Mouse (Mus musculus): ENCODE data around the gene Ralgps2.

Ralgps2 gene

DNA sequence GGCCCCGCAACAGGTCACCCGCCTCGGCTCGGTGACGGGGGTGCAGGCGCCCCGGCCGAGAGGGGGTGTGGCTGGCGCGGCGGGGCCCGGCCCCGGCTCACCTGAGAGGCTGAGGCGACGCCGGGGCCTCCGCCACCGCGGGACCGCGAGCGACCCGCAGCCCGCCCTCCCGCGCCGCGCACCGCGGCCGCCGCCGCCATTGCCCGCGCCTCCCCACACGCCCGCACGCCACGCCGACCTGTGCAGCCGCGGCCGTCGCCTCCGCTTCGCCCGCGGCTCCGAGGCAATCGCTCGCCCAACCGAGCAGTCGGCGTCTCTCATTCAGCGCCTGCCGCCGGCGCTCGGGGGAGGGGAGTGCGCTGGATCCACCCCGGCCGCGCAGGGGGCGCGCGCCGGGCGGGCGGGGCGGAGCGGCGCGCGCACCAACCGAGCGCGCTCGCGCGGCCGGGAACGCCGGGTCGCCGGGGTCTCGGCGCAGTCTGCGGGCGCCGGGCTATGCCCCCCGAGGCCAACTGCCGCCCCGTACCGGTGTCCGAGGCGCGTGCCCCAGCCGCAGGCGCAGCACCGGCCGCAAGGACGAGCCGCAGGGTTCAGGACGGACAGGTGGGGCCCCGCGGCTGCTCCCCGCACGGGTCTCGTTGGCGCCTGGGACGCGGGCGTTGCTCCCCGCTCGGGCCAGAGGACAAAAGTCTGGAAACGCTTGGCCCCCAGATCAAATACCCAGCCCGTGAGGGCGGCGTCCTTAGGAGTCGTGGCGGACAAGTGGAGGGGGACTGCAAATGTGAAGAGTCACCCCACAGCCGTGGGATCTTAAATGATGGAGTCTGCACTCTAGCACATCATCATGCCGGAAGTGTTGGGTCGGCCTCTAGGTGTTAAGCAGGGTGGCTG is at the start of gene Ralgps2:
TSS of gene Ralgps2 (minus strand) at position 376 of the 891 bp plus-strand sequence.
- DNase-seq (ENCODE audit: low read depth, low spot score): peak; percentile 52

DNA sequence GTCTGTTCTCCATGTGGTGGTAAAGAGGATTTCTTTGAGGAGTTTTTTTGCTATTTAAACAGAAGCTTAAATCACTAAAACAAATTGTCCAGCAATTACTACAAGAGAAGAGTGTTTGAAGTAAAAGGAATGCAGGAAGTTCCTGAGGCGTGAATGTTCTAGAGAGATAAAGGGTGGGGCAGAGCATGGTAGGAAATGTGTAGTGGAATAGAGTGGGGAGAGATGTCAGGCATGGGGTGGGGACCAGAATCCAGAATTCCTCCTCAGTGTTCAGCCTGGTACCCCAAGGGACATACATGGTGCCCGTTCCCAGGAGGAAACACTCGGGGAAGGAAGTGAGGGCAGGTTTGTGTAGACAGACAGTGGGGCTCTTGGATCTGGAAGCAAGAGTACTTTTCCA is 48.1 kb upstream of the Ralgps2 start:
- no peak for DNase-seq (ENCODE audit: low read depth, low spot score)

DNA sequence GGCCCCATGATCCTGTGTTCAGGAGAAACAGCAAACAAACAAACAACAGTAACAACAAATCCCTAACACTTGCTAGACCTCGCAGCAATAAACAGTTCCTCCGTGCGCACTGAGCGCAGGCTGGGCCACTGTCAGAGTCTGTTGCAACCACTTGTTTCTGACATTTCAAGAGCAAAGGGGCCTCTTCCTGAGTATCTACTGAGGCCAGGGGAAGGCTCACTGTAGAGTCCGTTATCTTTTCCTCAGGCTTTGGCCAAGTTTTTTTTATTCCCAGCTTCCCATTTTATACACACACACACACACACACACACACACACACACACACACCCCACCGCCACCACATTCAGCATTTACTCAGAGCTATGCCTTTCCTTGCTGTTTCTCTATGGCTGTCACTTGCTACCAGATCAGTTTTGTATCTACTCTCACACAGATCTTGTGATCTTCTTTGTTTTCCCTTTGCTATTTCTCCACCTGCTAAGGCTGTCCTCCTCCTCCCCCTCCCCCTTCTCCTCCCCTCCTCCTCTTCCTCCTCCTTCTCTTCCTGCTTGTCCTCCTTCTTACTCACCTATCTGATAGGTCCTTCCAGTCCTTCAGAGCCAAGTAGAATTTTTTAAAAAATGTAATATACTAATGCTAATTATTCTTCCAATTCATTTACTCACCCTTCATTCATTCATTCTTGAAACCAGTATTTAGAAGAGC is 47.4 kb upstream of the Ralgps2 start:
- no peak for DNase-seq (ENCODE audit: low read depth, low spot score)

DNA sequence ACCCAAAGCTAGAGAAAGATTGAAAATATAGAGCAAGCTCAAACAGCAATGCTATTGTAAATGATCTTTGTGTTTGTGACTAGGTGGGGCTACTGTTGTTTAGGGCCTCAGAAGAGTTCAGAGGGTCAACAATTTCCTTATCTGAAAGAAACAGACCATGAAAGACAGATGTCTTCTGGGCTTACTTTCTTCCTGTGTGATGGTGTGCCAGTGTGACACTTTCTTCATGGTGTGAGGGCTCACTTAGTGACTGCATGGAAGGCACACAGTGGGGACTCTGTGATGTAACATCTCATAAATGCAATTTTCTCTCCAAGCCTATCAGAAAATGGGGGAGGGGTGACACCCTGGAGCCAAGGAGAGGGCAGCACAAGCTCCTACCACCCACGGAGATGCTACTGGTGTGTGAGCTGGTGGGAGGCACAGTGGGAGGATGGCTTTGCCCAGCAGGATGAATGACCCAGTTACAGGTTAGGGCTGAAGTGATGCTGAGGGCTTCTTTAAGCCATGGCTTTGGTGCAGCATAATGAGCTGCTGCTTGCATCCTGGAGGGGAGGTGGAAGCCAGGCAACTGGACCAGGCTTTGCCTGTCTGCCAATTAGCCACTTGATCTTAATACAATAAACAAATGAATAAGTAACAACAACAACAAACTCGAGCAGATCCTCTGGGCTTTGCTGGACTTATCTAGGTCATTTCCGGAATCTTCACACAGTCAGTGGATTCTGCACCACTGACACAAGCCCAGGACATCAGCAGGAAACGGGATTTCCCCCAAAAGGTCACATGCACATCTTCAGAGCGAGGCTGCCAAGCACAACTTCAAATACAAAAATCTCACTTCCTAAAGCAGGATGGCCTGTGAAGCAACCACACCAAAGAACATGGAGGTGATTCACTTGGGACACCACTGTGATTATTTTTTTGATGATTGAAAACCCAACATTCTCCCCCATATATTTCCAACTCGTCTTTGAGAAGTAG is 46.5 kb upstream of the Ralgps2 start:
- DNase-seq (ENCODE audit: low read depth, low spot score): no peak

DNA sequence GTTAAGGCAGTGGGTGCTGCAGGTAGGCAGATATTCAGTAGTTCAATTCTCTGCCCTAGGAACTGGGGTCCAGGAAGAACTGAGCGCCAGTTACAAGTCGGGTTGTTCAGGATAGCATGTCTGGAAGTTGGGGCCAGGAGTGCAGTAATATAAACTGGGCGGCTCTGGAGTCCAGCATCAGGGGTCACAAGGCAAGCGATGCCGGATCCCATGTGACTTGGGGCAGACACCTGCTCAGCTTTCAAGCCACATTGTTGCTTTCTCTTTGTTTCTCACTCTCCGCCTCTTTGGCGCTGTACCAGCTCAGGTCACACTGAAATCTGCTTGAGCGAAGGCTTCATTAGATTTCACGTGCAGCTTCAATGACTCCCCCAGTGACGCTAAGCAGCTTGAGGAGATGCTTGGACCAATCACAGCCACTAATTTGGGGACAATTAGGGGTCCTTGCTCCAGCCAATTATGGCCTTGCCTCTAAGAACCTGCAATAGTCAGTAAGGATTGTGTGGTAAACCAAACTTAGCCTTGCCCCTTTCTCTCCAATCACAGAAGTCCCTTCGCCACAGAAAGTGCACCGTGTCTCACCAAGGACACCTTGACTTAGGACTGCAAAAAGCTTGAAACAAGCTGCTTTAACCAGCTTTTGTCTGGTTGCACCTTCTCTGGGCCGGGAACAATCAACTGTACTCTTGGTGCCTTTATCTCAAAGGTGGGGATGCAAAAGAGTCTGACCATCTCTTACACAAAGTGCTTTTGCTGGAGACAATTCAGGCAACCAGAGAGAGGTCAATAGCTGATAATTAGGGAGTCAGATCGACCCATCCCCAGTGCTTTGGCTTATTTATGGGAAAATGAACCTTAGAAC is 43.8 kb upstream of the Ralgps2 start:
- DNase-seq (ENCODE audit: low read depth, low spot score): no peak

DNA sequence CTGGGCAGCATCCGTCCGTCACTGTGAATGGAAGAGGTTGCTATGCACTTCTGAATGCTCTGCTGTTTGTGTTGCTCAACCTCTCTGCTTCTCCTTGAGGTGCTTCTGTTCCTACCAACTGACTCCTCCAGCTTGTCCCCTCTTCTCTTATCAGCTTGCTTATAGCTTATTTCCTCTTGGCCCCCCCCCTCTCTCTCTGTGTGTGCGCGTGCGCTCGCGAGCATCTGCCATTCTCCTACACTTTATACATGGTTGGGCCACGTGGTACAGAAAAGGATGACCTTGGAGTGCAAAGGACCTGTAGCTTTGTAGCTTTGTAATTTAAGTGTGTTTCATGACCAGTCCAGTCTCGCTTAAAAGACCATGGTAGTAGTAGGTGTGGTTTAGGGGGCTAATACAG is 42.5 kb upstream of the Ralgps2 start:
- DNase-seq (ENCODE audit: low read depth, low spot score): no peak

DNA sequence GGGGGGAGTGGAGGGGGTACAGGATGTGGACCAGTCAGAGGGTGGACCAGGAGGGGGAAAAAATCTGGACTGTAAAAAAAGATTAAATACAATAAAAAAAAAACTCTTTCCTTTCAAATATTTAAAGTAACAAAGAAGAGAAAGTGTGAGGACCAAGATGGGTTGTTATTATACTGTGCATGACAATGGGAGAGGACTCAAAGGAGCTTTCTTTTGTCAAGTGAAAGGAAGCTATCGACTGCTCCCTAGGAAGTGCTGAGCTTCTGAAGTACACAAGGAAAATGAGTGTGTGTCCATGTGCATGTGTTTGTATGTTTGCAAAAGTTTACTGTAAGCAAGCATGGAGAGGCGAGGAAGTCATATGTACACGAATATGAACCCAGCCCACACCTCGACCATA is 40.3 kb upstream of the Ralgps2 start:
- DNase-seq (ENCODE audit: low read depth, low spot score): no peak

DNA sequence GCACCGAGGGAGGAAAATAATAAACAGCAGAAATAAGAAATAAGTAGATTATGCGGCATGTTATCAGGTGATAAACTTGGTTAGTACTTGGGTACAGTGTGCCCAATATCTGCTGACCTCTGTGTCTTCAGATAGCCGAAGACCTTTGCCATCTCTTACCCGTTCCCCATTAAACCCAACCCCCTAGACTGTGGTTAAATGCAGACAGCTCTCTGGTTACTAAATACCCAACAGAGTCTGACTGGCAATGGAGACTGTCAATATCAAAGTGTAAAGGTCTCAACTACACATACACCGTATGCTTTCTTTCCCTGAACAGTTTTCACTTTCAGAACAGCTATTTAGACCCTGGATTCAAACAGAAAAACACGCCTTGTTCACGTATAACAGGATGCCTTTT is 39.2 kb upstream of the Ralgps2 start:
- DNase-seq (ENCODE audit: low read depth, low spot score): no peak

DNA sequence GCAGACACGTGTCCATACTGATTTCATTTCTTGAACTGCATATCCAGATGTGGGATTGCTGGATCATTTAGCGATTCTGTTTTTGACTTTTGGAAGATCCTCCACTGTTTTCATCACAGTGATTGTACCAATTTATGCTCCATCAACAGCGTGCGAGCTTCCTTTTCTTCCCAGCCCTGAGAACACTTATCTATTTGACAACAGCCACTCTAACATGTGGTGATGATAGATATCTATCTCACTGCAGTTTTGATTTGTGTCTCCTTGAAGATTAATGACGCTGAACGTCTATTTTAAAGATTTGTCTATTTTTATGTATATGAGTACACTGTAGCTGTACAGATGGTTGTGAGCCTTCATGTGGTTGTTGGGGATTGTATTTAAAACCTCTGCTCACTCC is 34.4 kb upstream of the Ralgps2 start:
- DNase-seq (ENCODE audit: low read depth, low spot score): no peak

DNA sequence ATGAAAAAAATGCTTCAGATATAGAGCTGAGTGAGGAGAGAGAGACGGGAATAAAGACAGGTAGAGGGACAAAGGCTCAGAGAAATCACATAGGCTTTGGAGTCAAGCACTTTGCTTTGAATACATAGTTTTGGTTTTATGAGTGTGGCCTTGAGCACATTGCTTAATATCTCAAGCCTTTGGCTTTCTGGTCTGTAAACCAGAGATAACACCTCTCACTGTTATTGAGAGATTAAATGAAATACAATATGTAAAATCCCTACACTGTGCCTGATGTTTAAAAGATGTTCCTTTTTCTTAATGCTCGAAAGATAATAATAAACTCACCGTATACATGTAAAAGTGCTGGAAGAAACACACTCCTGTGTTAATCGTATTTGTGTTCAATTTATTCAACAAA is 33.0 kb upstream of the Ralgps2 start:
- DNase-seq (ENCODE audit: low read depth, low spot score): no peak

DNA sequence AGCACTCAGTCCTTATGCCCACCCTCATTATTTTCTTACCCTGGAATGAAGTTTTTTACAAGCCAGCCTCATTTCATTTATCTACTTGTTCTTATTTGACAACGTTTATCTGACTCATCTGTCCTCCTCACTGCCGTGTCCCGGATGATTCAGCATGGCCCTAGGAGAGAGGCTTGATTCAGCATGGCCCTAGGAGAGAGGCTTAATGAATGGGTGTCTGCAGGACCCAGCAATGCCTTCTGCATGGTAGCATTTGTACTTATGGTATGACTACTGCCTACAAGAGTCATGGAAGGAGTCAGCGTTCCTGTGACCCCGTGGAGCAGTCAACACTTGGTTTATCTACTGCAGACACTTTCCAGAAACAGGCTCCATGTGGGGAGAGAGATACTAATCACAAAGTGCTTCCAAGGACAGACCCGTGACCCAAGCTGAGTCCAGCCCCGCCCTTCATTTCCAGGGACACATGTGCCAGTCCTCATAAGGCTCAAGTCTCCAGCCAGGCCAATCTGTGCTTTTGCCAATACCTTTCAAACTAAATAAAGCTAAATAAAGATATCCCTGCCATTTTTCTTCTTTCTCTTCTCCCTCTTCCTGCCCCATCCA is 31.9 kb upstream of the Ralgps2 start:
- DNase-seq (ENCODE audit: low read depth, low spot score): no peak

DNA sequence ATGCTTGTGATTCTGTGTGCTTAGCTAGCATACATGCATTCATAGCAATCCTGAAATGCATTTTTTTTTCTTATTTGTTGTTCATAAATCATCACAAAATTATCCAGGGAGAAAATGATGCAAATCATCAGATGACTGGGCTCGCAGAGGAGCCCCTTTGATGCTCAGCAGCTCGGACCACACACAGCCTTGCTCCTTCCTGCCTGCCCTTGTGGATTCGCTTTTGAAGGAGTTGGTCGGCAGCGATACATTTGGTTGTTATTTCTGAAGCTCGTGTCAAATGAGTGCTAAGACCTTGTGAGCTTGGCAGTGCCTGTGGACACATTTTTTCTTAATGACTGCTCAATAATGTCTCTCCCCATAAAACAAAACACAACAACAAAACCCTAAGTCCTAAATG is 31.2 kb upstream of the Ralgps2 start:
- no peak for DNase-seq (ENCODE audit: low read depth, low spot score)

DNA sequence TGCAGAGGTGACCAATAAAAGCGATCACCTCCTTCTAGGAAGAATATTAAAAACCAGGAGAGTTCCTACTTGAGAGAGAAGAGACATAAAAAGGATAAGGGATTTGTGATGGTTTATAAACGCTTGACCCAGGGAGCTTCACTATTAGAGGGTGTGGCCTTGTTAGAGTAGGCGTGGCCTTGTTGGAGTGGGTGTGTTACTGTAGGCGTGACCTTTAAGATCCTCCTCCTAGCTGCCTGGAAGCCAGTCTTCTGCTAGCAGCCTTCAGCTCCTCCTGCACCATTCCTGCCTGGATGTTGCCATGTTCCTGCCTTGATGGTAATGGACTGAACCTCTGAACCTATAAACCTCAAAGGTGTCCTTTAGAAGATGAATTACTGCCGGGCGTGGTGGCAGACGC is 28.7 kb upstream of the Ralgps2 start:
- DNase-seq (ENCODE audit: low read depth, low spot score): no peak

DNA sequence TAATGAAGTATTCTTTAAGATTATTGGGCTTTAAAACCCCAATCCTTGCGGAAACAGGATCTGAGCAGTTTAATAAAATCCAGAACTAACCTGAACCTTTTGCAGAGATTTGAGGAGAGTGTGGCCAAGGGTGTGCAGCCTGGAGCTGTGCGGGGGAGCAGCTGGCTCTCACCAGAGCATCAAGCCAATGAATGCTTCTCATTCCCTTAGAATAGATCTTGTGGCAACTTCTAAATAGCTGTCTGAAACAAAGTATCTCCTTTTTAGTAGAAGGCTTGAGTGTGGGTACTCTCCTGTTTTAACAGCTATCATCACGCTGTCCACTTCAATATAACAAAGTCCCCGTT is 25.1 kb upstream of the Ralgps2 start:
- no peak for DNase-seq (ENCODE audit: low read depth, low spot score)

DNA sequence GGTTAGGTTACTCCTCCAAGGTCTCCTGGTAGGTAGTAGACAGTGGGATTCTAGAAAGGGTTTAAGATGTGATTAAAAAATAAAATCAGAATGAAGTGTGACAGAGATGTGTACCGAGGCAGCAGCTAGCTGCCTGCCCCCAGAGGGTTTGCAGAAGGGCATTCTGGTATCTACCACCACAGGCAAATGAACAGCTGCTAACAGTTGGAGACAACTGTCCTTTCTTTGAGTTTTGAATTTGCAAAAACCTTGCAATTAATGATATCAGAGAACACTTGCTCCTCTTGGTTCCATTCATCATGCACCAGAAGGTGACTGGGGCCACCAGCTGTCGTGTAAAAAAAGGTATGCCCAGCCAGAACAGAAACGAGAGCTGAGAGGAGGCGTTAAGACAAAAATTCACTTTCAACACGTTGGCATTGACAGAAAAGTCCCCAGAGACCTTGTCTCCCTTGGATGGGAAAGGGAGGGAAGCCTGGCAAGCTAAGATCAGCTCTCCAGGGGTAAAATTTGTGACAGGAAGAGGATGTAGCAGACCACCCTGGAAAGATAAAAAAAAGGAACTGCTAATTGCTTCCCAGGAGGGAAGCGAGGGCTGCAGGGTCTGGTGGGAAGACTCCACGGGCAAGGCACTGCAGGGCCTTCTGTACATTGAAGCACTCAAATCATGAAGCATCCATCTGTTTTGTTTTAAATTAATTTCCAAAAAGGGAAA is 24.6 kb upstream of the Ralgps2 start:
- no peak for DNase-seq (ENCODE audit: low read depth, low spot score)

DNA sequence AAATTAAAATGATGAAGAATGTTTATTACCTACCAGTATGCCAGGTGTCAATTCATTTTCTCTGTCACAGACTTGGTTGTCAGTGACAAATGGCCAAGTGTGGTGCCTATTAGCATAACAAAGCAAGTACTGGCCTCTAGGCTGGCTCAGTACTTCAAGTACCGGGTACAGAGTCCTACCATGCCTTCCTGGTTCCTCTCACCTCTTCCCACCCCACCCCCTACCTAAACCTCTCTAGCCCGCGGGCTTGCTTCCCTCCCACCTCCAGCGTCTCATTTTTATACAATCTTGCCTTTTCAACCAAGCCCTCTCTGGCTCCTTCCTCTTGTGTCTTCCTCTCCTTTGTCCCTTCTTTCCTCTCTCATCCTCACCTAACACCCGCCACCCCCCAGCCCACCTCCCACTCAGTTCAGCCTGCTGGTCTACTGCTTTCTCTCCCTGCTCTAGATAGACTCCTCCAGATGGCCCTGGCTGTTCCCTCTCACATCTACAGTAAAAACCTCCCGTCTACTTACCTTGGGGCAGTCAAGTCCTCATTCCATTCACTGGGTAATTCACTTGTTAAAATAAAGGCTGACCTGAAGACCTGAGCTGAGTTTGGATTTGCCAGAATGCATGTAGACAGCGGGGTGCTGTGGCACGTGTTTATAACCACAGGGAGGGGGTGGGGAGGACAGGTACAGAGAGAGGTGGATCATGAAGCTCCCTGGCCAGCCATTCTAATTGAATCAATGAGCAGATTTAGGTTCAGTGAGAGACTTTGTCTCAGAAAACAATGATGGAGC is 22.2 kb upstream of the Ralgps2 start:
- no peak for DNase-seq (ENCODE audit: low read depth, low spot score)

DNA sequence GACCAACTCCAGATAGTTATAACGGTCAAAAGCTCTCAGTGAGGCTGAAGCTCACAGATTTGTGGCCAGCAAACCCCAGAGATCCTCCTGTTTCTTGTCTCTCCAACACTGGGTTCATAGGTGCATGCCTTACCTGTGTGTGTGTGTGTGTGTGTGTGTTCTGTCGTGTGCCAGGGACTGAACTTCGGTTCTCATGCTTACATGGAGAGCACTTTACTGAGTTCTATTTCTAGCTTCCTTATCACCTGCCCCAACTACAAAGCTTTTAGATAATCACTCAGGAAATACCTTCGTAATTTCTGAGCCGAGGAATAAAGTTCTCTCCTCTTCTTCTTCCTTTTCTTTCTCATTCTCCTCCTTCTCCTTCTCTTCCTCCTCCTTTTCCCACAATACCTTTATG is 19.6 kb upstream of the Ralgps2 start:
- DNase-seq (ENCODE audit: low read depth, low spot score): no peak

DNA sequence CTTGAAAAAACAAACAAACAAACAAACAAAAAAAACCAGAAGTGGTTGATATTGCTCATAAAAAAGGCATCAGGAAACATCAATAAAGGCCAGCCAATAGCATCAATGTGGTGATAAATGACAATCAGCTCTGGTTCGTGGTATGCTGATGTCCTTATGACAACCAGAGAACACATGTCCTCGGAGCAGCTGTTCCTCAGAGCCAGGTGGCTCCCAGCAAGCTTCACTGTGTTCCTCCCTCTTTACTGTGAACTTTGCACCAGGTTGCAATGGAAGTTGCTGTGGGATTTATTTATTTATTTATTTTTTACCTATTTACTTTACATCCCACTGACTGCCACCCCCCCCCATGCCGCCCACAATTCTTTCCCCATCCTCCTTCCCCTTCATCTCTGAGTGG is 17.9 kb upstream of the Ralgps2 start:
- no peak for DNase-seq (ENCODE audit: low read depth, low spot score)

All from embryo, embryonic 11.5 days (tissue).